Mouse (Mus musculus) liver, embryonic 14.5 days (tissue): ENCODE data around the gene Tex264. TPM values are rescaled to one million over a fixed set of nuclear protein-coding genes. Genes with fewer than 3 reads are reported as not detected.

ENCODE experiments used
- ATAC-seq: fragments of 200-750 bp; cut with Nextera tagmentation; 2 replicates; pipeline ENCODE4 v1.8.0; 2017; ENCODE audit warnings: moderate number of reproducible peaks, mild to moderate bottlenecking, moderate library complexity; ENCODE audit not compliant: insufficient read depth
- DNase-seq, 3 experiments: peaks; one replicate each; pipeline ENCODE4 v3.0.0-alpha.2; 2012 to 2013; ENCODE audit warnings: low read depth in 3 of 3, low spot score in 3 of 3
- H3K27ac ChIP-seq: fragments of 300-500 bp; sonication (generic); 2 replicates; pipeline ENCODE4 v1.5.1; 2014; ENCODE audit warnings: moderate library complexity, mild to moderate bottlenecking, control low read depth, inconsistent platforms
- H3K27me3 ChIP-seq: fragments of 300-500 bp; sonication (generic); 2 replicates; pipeline ENCODE4 v1.6.1; 2014; ENCODE audit warnings: mild to moderate bottlenecking, low read length, moderate library complexity; ENCODE audit not compliant: control insufficient read depth, insufficient read depth
- H3K36me3 ChIP-seq: fragments of 300-500 bp; sonication (generic); replicated peaks from 2 replicates; pipeline ENCODE4 v1.6.1; 2014; ENCODE audit warnings: low read depth; ENCODE audit not compliant: control insufficient read depth, insufficient read depth
- H3K4me1 ChIP-seq, 2 experiments: fragments of 200-500 bp in 1 of 2; fragments of 300-500 bp in 1 of 2; sonication (generic) in 1 of 2; replicated peaks; 2 replicates each; pipeline ENCODE4 v1.6.1; 2012 to 2014; ENCODE audit warnings: antibody characterized with exemption in 1 of 2, inconsistent platforms in 1 of 2, low read length in 1 of 2; ENCODE audit not compliant: control insufficient read depth in 2 of 2, insufficient read depth in 2 of 2
- H3K4me2 ChIP-seq: fragments of 300-500 bp; sonication (generic); 2 replicates; pipeline ENCODE4 v1.6.1; 2014; ENCODE audit warnings: low read depth, mild to moderate bottlenecking, control low read depth, moderate library complexity
- H3K4me3 ChIP-seq, 2 experiments: fragments of 200-500 bp in 1 of 2; fragments of 300-500 bp in 1 of 2; sonication (generic) in 1 of 2; 2 replicates each; pipeline ENCODE4 v1.5.1; 2012 to 2014; ENCODE audit warnings: low read depth in 2 of 2, low read length in 2 of 2, mild to moderate bottlenecking in 2 of 2, control low read depth in 1 of 2, inconsistent platforms in 1 of 2, moderate library complexity in 1 of 2; ENCODE audit not compliant: insufficient read depth in 1 of 2
- H3K9ac ChIP-seq: fragments of 300-500 bp; sonication (generic); replicated peaks from 2 replicates; pipeline ENCODE4 v1.6.1; 2014; ENCODE audit warnings: mild to moderate bottlenecking, control low read depth, moderate library complexity
- H3K9me3 ChIP-seq: fragments of 300-500 bp; sonication (generic); 2 replicates; pipeline ENCODE4 v1.6.1; 2016; ENCODE audit warnings: low read length, mixed read lengths; ENCODE audit not compliant: control insufficient read depth
- CTCF ChIP-seq: IDR thresholded peaks from 2 replicates; pipeline ENCODE4 v1.5.1; 2016; ENCODE audit warnings: antibody characterized with exemption, low read depth, control low read depth
- EP300 ChIP-seq: IDR thresholded peaks from 2 replicates; pipeline ENCODE4 v1.6.1; 2016; ENCODE audit warnings: antibody characterized with exemption, low read depth
- WGBS: fragments of 180-500 bp; shearing (Covaris S2); extraction: QIAGEN DNeasy Blood & Tissue Kit; methylation state at CpG from one replicate; pipeline ENCODE4 v1.1.7; 2014; ENCODE audit not compliant: insufficient replicate concordance; 5-methylcytosine and 5-hydroxymethylcytosine counted together
- polyA plus RNA-seq, 2 experiments: library from polyadenylated mRNA; depleted of rRNA in 1 of 2; stranded (reverse) in 1 of 2; unstranded in 1 of 2; fragments of >200 nt; fragmentation: Nextera tagmentation in 1 of 2; extraction: Ambion mirVana in 1 of 2; gene quantifications; 2 replicates each; pipeline versions ENCODE4 v1.2.1 to v1.2.3; 2012 to 2014

Tex264 gene
- polyA plus RNA-seq, 2 experiments = 9.4 to 12.1 TPM

- Histone ChIP-seq H3K27ac (no peak overlapping the region), H3K9me3 (no peaks in the 10 kb centered on the region), H3K4me3 (no peak overlapping the region), H3K27me3 (peaks cover 11% of the 10 kb centered on the region), H3K9ac (no peak overlapping the region), H3K36me3 (no peaks in the 10 kb centered on the region), H3K4me1 (no peaks in the 10 kb centered on the region), H3K4me2 (no peak overlapping the region)
- TF ChIP-seq EP300 (no peak), CTCF (no peak)
- DNase-seq = no peak
- 79% methylated on average over 7 of the region's 7 CpGs for WGBS
- ATAC-seq = no peak
Observed at GRCm38 (mm10) chr9:106659441-106659840, 26.3 kb downstream of the Tex264 start.

DNA sequence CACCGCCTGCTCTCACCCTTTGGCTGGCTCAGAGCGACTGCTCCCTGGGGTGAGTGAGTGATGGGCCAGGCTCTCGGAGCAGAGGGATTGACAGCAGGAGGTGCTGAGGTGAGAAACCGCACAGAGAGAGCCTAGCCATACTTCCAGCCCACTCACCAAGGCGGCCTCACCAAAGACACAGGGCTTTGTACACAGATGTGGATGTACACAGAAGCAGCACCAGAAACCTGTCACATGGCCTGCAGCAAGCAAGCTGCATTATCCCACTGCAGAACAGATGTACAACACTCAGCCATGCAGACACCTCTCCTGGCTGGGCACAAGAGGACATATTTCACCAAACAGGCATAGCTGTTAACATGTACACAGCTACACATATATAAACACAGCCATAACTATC is 28.1 kb downstream of the Tex264 start:
- Histone ChIP-seq H3K27me3 (peaks cover 11% of the 10 kb centered on the region), H3K9ac (no peak overlapping the region), H3K4me3 (no peak overlapping the region), H3K27ac (no peak overlapping the region), H3K36me3 (no peaks in the 10 kb centered on the region), H3K4me1 (no peaks in the 10 kb centered on the region), H3K9me3 (no peaks in the 10 kb centered on the region), H3K4me2 (no peak overlapping the region)
- 36% methylated on average over 5 of the region's 5 CpGs for WGBS
- ATAC-seq = no peak
- DNase-seq = no peak
- TF ChIP-seq CTCF = no peak
- no peak for TF ChIP-seq EP300

GRCm38 (mm10) chr9:106656820-106657219 is 28.9 kb downstream of the Tex264 start:
- Histone ChIP-seq H3K4me2 (no peak overlapping the region), H3K4me3 (no peak overlapping the region), H3K9me3 (no peaks in the 10 kb centered on the region), H3K27ac (no peak overlapping the region), H3K36me3 (no peaks in the 10 kb centered on the region), H3K27me3 (peaks cover 11% of the 10 kb centered on the region), H3K9ac (no peak overlapping the region), H3K4me1 (no peaks in the 10 kb centered on the region)
- DNase-seq (no peak), ATAC-seq (no peak)
- 31% methylated on average over 5 of the region's 5 CpGs for WGBS
- TF ChIP-seq CTCF (no peak), EP300 (no peak)

GRCm38 (mm10) chr9:106655884-106656720 is 29.6 kb downstream of the Tex264 start, which contains the start of gene Grm2:
Grm2 (minus strand) TSS chr9:106656082.
- peaks cover 11% of the 10 kb centered on the region for H3K27me3 ChIP-seq
- H3K4me3 ChIP-seq = no peak within 1 kb of the TSS
- WGBS = 3% methylated on average over 30 of the region's 44 CpGs
- H3K4me1 ChIP-seq = no peaks in the 10 kb centered on the region
- no peak within 1 kb of the TSS for H3K27ac ChIP-seq
- DNase-seq (peak; percentile 5 to 22 (median 22)), ATAC-seq (no peak)
- no peak within 1 kb of the TSS for H3K9ac ChIP-seq
- H3K9me3 ChIP-seq = no peaks in the 10 kb centered on the region
- H3K4me2 ChIP-seq = peak within 1 kb of the TSS; percentile 4
- TF ChIP-seq EP300 (no peak), CTCF (no peak)
- no peaks in the 10 kb centered on the region for H3K36me3 ChIP-seq

DNA sequence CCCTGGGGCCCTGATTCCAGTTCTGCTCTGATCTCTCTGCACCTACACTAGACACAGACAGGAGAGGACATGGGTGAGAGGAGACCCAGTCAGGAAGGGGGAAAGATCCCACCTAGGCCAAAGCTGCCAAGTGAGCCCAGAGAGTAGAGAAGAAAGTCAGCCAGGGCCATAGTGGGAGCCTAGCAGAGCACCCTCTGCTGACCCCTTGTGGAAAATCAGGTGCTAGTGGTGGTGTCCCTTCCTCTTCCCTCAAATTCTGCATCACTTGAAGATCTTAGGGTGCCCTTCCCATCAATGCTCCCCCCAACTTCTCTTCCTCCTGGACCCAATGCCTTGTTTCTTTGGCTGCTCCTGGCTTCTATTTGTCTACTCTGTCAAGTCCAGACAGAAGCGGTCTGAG is 33.0 kb downstream of the Tex264 start:
- peak; percentile 47 for TF ChIP-seq CTCF
- no peak for TF ChIP-seq EP300
- Histone ChIP-seq H3K36me3 (no peaks in the 10 kb centered on the region), H3K27me3 (peaks cover 11% of the 10 kb centered on the region), H3K27ac (no peak overlapping the region), H3K9me3 (no peaks in the 10 kb centered on the region), H3K4me3 (no peak overlapping the region), H3K9ac (no peak overlapping the region), H3K4me2 (no peak overlapping the region), H3K4me1 (no peaks in the 10 kb centered on the region)
- ATAC-seq = no peak
- no peak for DNase-seq
- 46% methylated on average over 1 of the region's 1 CpGs for WGBS
